Mouse (Mus musculus): ENCODE measurements around the gene 1190005I06Rik. TPM values are rescaled to one million over a fixed set of nuclear protein-coding genes. Genes with fewer than 3 reads are reported as not detected.

The 1190005I06Rik gene
- polyA plus RNA-seq, 1 experiment from 2014 or later: 7.7 TPM

- peak overlapping the region; percentile 83 for H3K4me2 ChIP-seq
- H3K27me3 ChIP-seq: no peaks in the 10 kb centered on the region
- peaks cover 40% of the 10 kb centered on the region for H3K4me1 ChIP-seq
- H3K9me3 ChIP-seq: no peaks in the 10 kb centered on the region
- WGBS: 70% methylated on average over 3 of the region's 3 CpGs
- H3K9ac ChIP-seq: peak overlapping the region; percentile 98; the same call in 1 of the 2 replicates
- peak overlapping the region; percentile 85 for H3K4me3 ChIP-seq
- H3K36me3 ChIP-seq: peaks cover 16% of the 10 kb centered on the region
- no peak for ATAC-seq (ENCODE audit: insufficient number of reproducible peaks, low FRiP score, low TSS enrichment, low read depth)
- H3K27ac ChIP-seq: no peak overlapping the region
These were observed 18.5 kb upstream of the 1190005I06Rik start for GRCm38 (mm10) chr8:120665726-120666455.

- Histone ChIP-seq H3K4me3 (no peak overlapping the region), H3K9me3 (no peaks in the 10 kb centered on the region), H3K27me3 (no peaks in the 10 kb centered on the region), H3K9ac (no peak overlapping the region), H3K27ac (no peak overlapping the region), H3K4me1 (peaks cover 40% of the 10 kb centered on the region), H3K4me2 (no peak overlapping the region), H3K36me3 (peaks cover 7% of the 10 kb centered on the region; the same call in 1 of the 2 replicates)
- WGBS: 81% methylated on average over 6 of the region's 6 CpGs
- ATAC-seq (ENCODE audit: insufficient number of reproducible peaks, low FRiP score, low TSS enrichment, low read depth): no peak
These were observed 17.1 kb upstream of the 1190005I06Rik start for GRCm38 (mm10) chr8:120664566-120664965.

- no peak overlapping the region for H3K4me3 ChIP-seq
- H3K27me3 ChIP-seq: no peaks in the 10 kb centered on the region
- H3K9ac ChIP-seq: no peak overlapping the region
- no peak for ATAC-seq (ENCODE audit: insufficient number of reproducible peaks, low FRiP score, low TSS enrichment, low read depth)
- peaks cover 67% of the 10 kb centered on the region for H3K36me3 ChIP-seq
- no peak overlapping the region for H3K4me2 ChIP-seq
- WGBS: 91% methylated on average over 8 of the region's 8 CpGs
- no peaks in the 10 kb centered on the region for H3K9me3 ChIP-seq
- no peak overlapping the region for H3K27ac ChIP-seq
- H3K4me1 ChIP-seq: no peaks in the 10 kb centered on the region
These were observed 10.0 kb upstream of the 1190005I06Rik start for GRCm38 (mm10) chr8:120657415-120657814.

GRCm38 (mm10) chr8:120656322-120657052 is 9.1 kb upstream of the 1190005I06Rik start:
- peaks cover 67% of the 10 kb centered on the region for H3K36me3 ChIP-seq
- no peak overlapping the region for H3K27ac ChIP-seq
- H3K9ac ChIP-seq: no peak overlapping the region
- no peaks in the 10 kb centered on the region for H3K27me3 ChIP-seq
- no peaks in the 10 kb centered on the region for H3K4me1 ChIP-seq
- 97% methylated on average over 7 of the region's 7 CpGs for WGBS
- ATAC-seq (ENCODE audit: insufficient number of reproducible peaks, low FRiP score, low TSS enrichment, low read depth): no peak
- H3K4me3 ChIP-seq: no peak overlapping the region
- H3K4me2 ChIP-seq: no peak overlapping the region
- H3K9me3 ChIP-seq: no peaks in the 10 kb centered on the region

- no peaks in the 10 kb centered on the region for H3K36me3 ChIP-seq
- peak overlapping the region; percentile 27 for H3K27ac ChIP-seq
These were observed 2.8 kb downstream of the 1190005I06Rik start for GRCm38 (mm10) chr8:120644663-120645062.

GRCm38 (mm10) chr8:120642031-120642662 is 5.3 kb downstream of the 1190005I06Rik start:
- no peaks in the 10 kb centered on the region for H3K27me3 ChIP-seq
- no peak overlapping the region for H3K4me2 ChIP-seq
- no peak overlapping the region for H3K27ac ChIP-seq
- no peaks in the 10 kb centered on the region for H3K9me3 ChIP-seq
- 75% methylated on average over 10 of the region's 10 CpGs for WGBS
- H3K4me3 ChIP-seq: no peak overlapping the region
- H3K9ac ChIP-seq: no peak overlapping the region
- no peaks in the 10 kb centered on the region for H3K36me3 ChIP-seq
- H3K4me1 ChIP-seq: peaks cover 4% of the 10 kb centered on the region; the same call in 1 of the 2 replicates
- no peak for ATAC-seq (ENCODE audit: insufficient number of reproducible peaks, low FRiP score, low TSS enrichment, low read depth)

More at GRCm38 (mm10) chr8:120644663-120645062, 2.8 kb downstream of the 1190005I06Rik start:
- Histone ChIP-seq H3K4me1 (peaks cover 4% of the 10 kb centered on the region; the same call in 1 of the 2 replicates), H3K9me3 (no peaks in the 10 kb centered on the region), H3K27me3 (no peaks in the 10 kb centered on the region), H3K4me2 (no peak overlapping the region), H3K4me3 (no peak overlapping the region), H3K9ac (no peak overlapping the region)
- WGBS: 68% methylated on average over 7 of the region's 7 CpGs
- ATAC-seq (ENCODE audit: insufficient number of reproducible peaks, low FRiP score, low TSS enrichment, low read depth): no peak

GRCm38 (mm10) chr8:120641245-120641644 is 6.2 kb downstream of the 1190005I06Rik start:
- no peak for ATAC-seq (ENCODE audit: insufficient number of reproducible peaks, low FRiP score, low TSS enrichment, low read depth)
- WGBS: 38% methylated on average over 8 of the region's 8 CpGs
- H3K9me3 ChIP-seq: no peaks in the 10 kb centered on the region
- H3K4me2 ChIP-seq: no peak overlapping the region
- H3K4me3 ChIP-seq: no peak overlapping the region
- no peaks in the 10 kb centered on the region for H3K36me3 ChIP-seq
- H3K27ac ChIP-seq: no peak overlapping the region
- no peak overlapping the region for H3K9ac ChIP-seq
- peaks cover 4% of the 10 kb centered on the region; the same call in 1 of the 2 replicates for H3K4me1 ChIP-seq
- H3K27me3 ChIP-seq: no peaks in the 10 kb centered on the region

- under 1% methylated on average over 41 of the region's 42 CpGs for WGBS
- Histone ChIP-seq H3K9ac (peak overlapping the region; percentile 52), H3K36me3 (no peaks in the 10 kb centered on the region), H3K4me3 (peak overlapping the region; percentile 69), H3K9me3 (no peaks in the 10 kb centered on the region), H3K4me1 (peaks cover 33% of the 10 kb centered on the region), H3K27me3 (peaks cover 19% of the 10 kb centered on the region), H3K27ac (no peak overlapping the region), H3K4me2 (peak overlapping the region; percentile 98)
- no peak for ATAC-seq (ENCODE audit: insufficient number of reproducible peaks, low FRiP score, low TSS enrichment, low read depth)
These were observed 13.0 kb downstream of the 1190005I06Rik start for GRCm38 (mm10) chr8:120634329-120634839.

GRCm38 (mm10) chr8:120633665-120634271 is 13.7 kb downstream of the 1190005I06Rik start:
- H3K9me3 ChIP-seq: no peaks in the 10 kb centered on the region
- no peaks in the 10 kb centered on the region for H3K36me3 ChIP-seq
- peak overlapping the region; percentile 52 for H3K9ac ChIP-seq
- H3K27me3 ChIP-seq: peaks cover 19% of the 10 kb centered on the region
- WGBS: 3% methylated on average over 44 of the region's 44 CpGs
- no peak overlapping the region for H3K27ac ChIP-seq
- H3K4me1 ChIP-seq: peaks cover 33% of the 10 kb centered on the region
- peak overlapping the region; percentile 69 for H3K4me3 ChIP-seq
- ATAC-seq (ENCODE audit: insufficient number of reproducible peaks, low FRiP score, low TSS enrichment, low read depth): no peak
- peak overlapping the region; percentile 98 for H3K4me2 ChIP-seq

GRCm38 (mm10) chr8:120632969-120633664 is 14.3 kb downstream of the 1190005I06Rik start:
- Histone ChIP-seq H3K9me3 (no peaks in the 10 kb centered on the region), H3K27ac (no peak overlapping the region), H3K4me2 (peak overlapping the region; percentile 98), H3K9ac (0 out of 2 replicates have a peak overlapping the region, but pooled peaks have one; percentile 31), H3K4me1 (peaks cover 33% of the 10 kb centered on the region), H3K4me3 (peak overlapping the region; percentile 69), H3K36me3 (no peaks in the 10 kb centered on the region), H3K27me3 (peaks cover 19% of the 10 kb centered on the region)
- ATAC-seq (ENCODE audit: insufficient number of reproducible peaks, low FRiP score, low TSS enrichment, low read depth): 0 out of 2 replicates have a peak, but pooled peaks have one; percentile 22
- WGBS: 33% methylated on average over 17 of the region's 17 CpGs

Data from limb, embryonic 15.5 days (tissue).